Mouse (Mus musculus): Measurements from ENCODE around the gene Dgat2. TPM values are rescaled to one million over a fixed set of nuclear protein-coding genes. Genes with fewer than 3 reads are reported as not detected.

The Dgat2 gene
- polyA plus RNA-seq, 1 experiment from 2014 or later: 20.3 TPM

DNA sequence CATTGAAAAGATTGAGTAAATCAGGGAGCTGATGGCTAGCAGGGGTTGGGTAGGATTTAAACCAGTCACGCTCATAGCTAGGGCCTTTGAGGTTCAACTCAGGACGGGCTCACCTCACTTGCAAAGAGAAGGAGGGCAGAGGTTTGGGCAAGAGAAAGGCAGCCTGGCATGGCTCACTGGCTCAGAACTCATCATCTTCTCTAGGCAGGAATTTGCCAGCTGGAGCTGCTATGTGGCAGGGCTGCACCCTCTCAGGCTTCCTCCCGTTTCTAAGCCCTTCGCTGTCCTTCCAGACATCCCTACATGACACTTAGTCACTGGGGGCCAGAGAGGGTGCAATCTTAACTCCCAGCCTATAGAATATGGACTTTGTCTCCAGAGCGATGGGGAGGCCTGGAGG, 4.9 kb upstream of the Dgat2 start:
- Histone ChIP-seq H3K4me1 (ENCODE audit: control insufficient read depth, insufficient read depth, low read length) (no peaks in the 10 kb centered on the region), H3K36me3 (ENCODE audit: control insufficient read depth, insufficient read depth, low read length) (no peaks in the 10 kb centered on the region), H3K27me3 (ENCODE audit: control insufficient read depth, insufficient read depth, low read length) (no peaks in the 10 kb centered on the region), H3K9me3 (ENCODE audit: control insufficient read depth, low read depth, low read length) (no peaks in the 10 kb centered on the region), H3K9ac (replicated peaks; ENCODE audit: low read depth, low read length) (no peak overlapping the region), H3K27ac (ENCODE audit: low read length) (no peak overlapping the region), H3K4me3 (ENCODE audit: low read depth, low read length) (no peak overlapping the region), H3K4me2 (replicated peaks; ENCODE audit: low read depth, low read length) (no peak overlapping the region)
- WGBS: 82% methylated on average over 5 of the region's 5 CpGs
- no peak for ATAC-seq (ENCODE audit: insufficient number of reproducible peaks, insufficient read depth, low FRiP score, low read depth)

- no peaks in the 10 kb centered on the region for H3K36me3 ChIP-seq (ENCODE audit: control insufficient read depth, insufficient read depth, low read length)
- H3K4me2 ChIP-seq (replicated peaks; ENCODE audit: low read depth, low read length): no peak overlapping the region
- no peak overlapping the region for H3K4me3 ChIP-seq (ENCODE audit: low read depth, low read length)
- no peak overlapping the region for H3K9ac ChIP-seq (replicated peaks; ENCODE audit: low read depth, low read length)
- no peak overlapping the region for H3K27ac ChIP-seq (ENCODE audit: low read length)
- 85% methylated on average over 3 of the region's 3 CpGs for WGBS
- no peaks in the 10 kb centered on the region for H3K9me3 ChIP-seq (ENCODE audit: control insufficient read depth, low read depth, low read length)
- ATAC-seq (ENCODE audit: insufficient number of reproducible peaks, insufficient read depth, low FRiP score, low read depth): no peak
- H3K4me1 ChIP-seq (ENCODE audit: control insufficient read depth, insufficient read depth, low read length): peaks cover 3% of the 10 kb centered on the region; the same call in 1 of the 2 replicates
- H3K27me3 ChIP-seq (ENCODE audit: control insufficient read depth, insufficient read depth, low read length): no peaks in the 10 kb centered on the region
Observed at GRCm38 (mm10) chr7:99185405-99185804, 2.9 kb upstream of the Dgat2 start.

- H3K27me3 ChIP-seq (ENCODE audit: control insufficient read depth, insufficient read depth, low read length): no peaks in the 10 kb centered on the region
- no peak overlapping the region for H3K4me2 ChIP-seq (replicated peaks; ENCODE audit: low read depth, low read length)
- no peaks in the 10 kb centered on the region for H3K36me3 ChIP-seq (ENCODE audit: control insufficient read depth, insufficient read depth, low read length)
- no peak for ATAC-seq (ENCODE audit: insufficient number of reproducible peaks, insufficient read depth, low FRiP score, low read depth)
- WGBS: 74% methylated on average over 6 of the region's 6 CpGs
- no peak overlapping the region for H3K4me3 ChIP-seq (ENCODE audit: low read depth, low read length)
- H3K4me1 ChIP-seq (ENCODE audit: control insufficient read depth, insufficient read depth, low read length): peaks cover 3% of the 10 kb centered on the region; the same call in 1 of the 2 replicates
- H3K9me3 ChIP-seq (ENCODE audit: control insufficient read depth, low read depth, low read length): no peaks in the 10 kb centered on the region
- H3K27ac ChIP-seq (ENCODE audit: low read length): no peak overlapping the region
- no peak overlapping the region for H3K9ac ChIP-seq (replicated peaks; ENCODE audit: low read depth, low read length)
Observed at GRCm38 (mm10) chr7:99183751-99184150, 1.2 kb upstream of the Dgat2 start.

DNA sequence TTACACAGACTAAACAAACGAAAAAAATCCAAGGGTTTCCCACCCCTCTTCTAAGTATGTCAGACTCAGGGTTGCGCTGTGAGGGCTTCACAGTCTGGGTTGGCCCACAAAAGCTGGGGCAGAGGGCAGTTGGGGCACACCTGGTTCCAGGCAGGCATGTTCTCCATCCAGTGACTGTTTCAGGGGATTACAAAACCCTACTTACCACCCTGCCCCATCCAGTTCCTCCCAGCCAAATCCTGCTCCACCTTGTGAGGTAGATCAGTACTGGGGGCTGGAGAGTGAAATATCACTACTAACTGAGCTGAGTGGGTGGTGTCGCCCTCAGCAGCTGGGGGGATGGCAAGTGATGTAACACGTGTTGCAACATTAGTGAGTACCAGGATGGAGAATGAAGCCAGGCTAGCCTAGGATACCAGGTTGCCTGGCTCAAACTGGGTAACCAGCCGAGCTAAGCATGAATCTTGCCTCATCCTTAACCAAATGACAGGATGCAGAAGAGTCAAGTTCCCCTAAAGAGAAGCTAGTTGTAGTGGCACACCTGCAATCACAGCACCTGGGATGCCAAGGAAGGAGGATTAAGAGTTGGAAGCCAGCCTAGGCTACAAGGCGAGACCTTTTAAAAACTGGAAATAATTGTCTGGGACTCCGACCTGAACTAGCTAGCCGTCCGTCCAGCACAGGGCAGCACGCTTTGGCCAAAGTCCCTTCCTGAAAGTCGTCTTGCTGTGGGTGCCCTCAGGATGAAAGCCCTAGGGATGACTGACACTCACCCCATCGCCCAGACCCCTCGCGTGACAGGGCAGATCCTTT, 694 bp downstream of the Dgat2 start:
- 0 out of 2 replicates have a peak, but pooled peaks have one; percentile 7 for ATAC-seq (ENCODE audit: insufficient number of reproducible peaks, insufficient read depth, low FRiP score, low read depth)
- Histone ChIP-seq H3K36me3 (ENCODE audit: control insufficient read depth, insufficient read depth, low read length) (no peaks in the 10 kb centered on the region), H3K27ac (ENCODE audit: low read length) (no peak overlapping the region), H3K4me3 (ENCODE audit: low read depth, low read length) (peak overlapping the region; percentile 53), H3K9ac (replicated peaks; ENCODE audit: low read depth, low read length) (peak overlapping the region; percentile 49), H3K27me3 (ENCODE audit: control insufficient read depth, insufficient read depth, low read length) (no peaks in the 10 kb centered on the region), H3K9me3 (ENCODE audit: control insufficient read depth, low read depth, low read length) (no peaks in the 10 kb centered on the region), H3K4me2 (replicated peaks; ENCODE audit: low read depth, low read length) (peak overlapping the region; percentile 90), H3K4me1 (ENCODE audit: control insufficient read depth, insufficient read depth, low read length) (peaks cover 3% of the 10 kb centered on the region; the same call in 1 of the 2 replicates)
- WGBS: 22% methylated on average over 14 of the region's 14 CpGs

DNA sequence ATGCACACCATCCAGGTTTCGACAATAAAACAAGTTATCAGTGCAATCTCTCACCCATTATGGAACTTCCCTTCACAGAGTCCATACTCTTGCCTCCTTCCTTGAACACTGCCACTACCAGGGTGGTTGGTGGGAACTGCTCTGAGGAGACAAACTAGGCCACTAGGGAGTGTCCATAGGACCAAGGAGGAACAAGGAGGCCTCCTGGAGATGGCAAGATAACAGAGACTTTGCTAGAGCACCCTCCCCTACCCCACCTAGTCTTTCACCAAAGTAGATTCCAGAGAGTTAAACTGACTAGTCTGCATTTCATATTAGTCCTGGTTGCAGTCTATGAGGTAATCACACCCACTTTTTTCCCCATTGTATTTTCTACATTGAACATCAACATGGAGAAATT, 2.4 kb downstream of the Dgat2 start:
- Histone ChIP-seq H3K9ac (replicated peaks; ENCODE audit: low read depth, low read length) (no peak overlapping the region), H3K4me2 (replicated peaks; ENCODE audit: low read depth, low read length) (no peak overlapping the region), H3K4me1 (ENCODE audit: control insufficient read depth, insufficient read depth, low read length) (peaks cover 3% of the 10 kb centered on the region; the same call in 1 of the 2 replicates), H3K36me3 (ENCODE audit: control insufficient read depth, insufficient read depth, low read length) (no peaks in the 10 kb centered on the region), H3K27ac (ENCODE audit: low read length) (no peak overlapping the region), H3K27me3 (ENCODE audit: control insufficient read depth, insufficient read depth, low read length) (no peaks in the 10 kb centered on the region), H3K4me3 (ENCODE audit: low read depth, low read length) (no peak overlapping the region), H3K9me3 (ENCODE audit: control insufficient read depth, low read depth, low read length) (no peaks in the 10 kb centered on the region)
- WGBS: 86% methylated on average over 1 of the region's 1 CpGs
- no peak for ATAC-seq (ENCODE audit: insufficient number of reproducible peaks, insufficient read depth, low FRiP score, low read depth)

GRCm38 (mm10) chr7:99179271-99179670, 3.2 kb downstream of the Dgat2 start:
- no peaks in the 10 kb centered on the region for H3K9me3 ChIP-seq (ENCODE audit: control insufficient read depth, low read depth, low read length)
- peaks cover 3% of the 10 kb centered on the region; the same call in 1 of the 2 replicates for H3K4me1 ChIP-seq (ENCODE audit: control insufficient read depth, insufficient read depth, low read length)
- no peak for ATAC-seq (ENCODE audit: insufficient number of reproducible peaks, insufficient read depth, low FRiP score, low read depth)
- H3K9ac ChIP-seq (replicated peaks; ENCODE audit: low read depth, low read length): no peak overlapping the region
- no peak overlapping the region for H3K27ac ChIP-seq (ENCODE audit: low read length)
- no peaks in the 10 kb centered on the region for H3K27me3 ChIP-seq (ENCODE audit: control insufficient read depth, insufficient read depth, low read length)
- H3K4me2 ChIP-seq (replicated peaks; ENCODE audit: low read depth, low read length): no peak overlapping the region
- WGBS: 89% methylated on average over 9 of the region's 9 CpGs
- no peaks in the 10 kb centered on the region for H3K36me3 ChIP-seq (ENCODE audit: control insufficient read depth, insufficient read depth, low read length)
- H3K4me3 ChIP-seq (ENCODE audit: low read depth, low read length): no peak overlapping the region

DNA sequence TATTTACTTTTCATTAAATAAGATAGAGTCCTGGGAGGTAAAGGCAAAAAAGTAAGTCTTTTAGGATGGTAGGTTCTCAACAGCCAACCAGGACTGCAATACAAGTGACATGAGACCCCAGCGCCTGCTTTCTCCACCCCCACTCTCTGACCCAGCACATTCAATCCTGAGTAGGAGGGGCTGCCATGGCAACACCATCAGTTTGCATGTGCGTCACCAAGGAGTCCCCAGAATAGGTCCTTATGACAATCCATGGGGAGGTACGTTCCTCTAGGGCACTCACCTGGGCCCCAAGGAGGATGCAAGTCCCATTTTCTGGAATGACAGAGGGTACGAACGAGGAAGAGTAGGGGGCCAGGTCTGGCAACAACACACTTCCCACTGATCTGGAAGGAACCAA, 5.1 kb downstream of the Dgat2 start:
- peaks cover 3% of the 10 kb centered on the region; the same call in 1 of the 2 replicates for H3K4me1 ChIP-seq (ENCODE audit: control insufficient read depth, insufficient read depth, low read length)
- no peak overlapping the region for H3K4me2 ChIP-seq (replicated peaks; ENCODE audit: low read depth, low read length)
- no peak overlapping the region for H3K4me3 ChIP-seq (ENCODE audit: low read depth, low read length)
- ATAC-seq (ENCODE audit: insufficient number of reproducible peaks, insufficient read depth, low FRiP score, low read depth): no peak
- 86% methylated on average over 5 of the region's 5 CpGs for WGBS
- no peaks in the 10 kb centered on the region for H3K36me3 ChIP-seq (ENCODE audit: control insufficient read depth, insufficient read depth, low read length)
- no peak overlapping the region for H3K27ac ChIP-seq (ENCODE audit: low read length)
- H3K9me3 ChIP-seq (ENCODE audit: control insufficient read depth, low read depth, low read length): no peaks in the 10 kb centered on the region
- no peaks in the 10 kb centered on the region for H3K27me3 ChIP-seq (ENCODE audit: control insufficient read depth, insufficient read depth, low read length)
- H3K9ac ChIP-seq (replicated peaks; ENCODE audit: low read depth, low read length): no peak overlapping the region

DNA sequence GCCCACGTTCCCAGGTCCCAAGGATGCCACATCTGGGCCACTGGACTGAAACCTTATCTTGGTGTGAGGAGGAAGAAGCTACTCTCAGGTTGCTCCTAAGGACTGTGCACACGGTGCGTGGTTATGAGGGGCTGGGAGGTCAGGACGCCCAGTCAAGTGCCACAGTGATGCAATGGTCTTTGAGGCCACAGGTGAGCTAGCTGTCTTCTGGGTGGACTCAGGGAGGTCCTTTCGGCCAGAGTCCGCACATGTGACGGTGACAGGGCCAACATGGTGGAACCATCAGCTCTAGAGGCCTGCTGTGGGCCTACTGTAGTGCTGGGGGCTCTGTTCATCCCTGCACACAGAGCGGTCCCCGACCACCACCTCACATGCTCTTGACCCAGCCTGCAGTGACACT, 6.9 kb downstream of the Dgat2 start:
- Histone ChIP-seq H3K27me3 (ENCODE audit: control insufficient read depth, insufficient read depth, low read length) (no peaks in the 10 kb centered on the region), H3K4me3 (ENCODE audit: low read depth, low read length) (no peak overlapping the region), H3K27ac (ENCODE audit: low read length) (no peak overlapping the region), H3K4me2 (replicated peaks; ENCODE audit: low read depth, low read length) (no peak overlapping the region), H3K9me3 (ENCODE audit: control insufficient read depth, low read depth, low read length) (no peaks in the 10 kb centered on the region), H3K4me1 (ENCODE audit: control insufficient read depth, insufficient read depth, low read length) (no peaks in the 10 kb centered on the region), H3K9ac (replicated peaks; ENCODE audit: low read depth, low read length) (no peak overlapping the region), H3K36me3 (ENCODE audit: control insufficient read depth, insufficient read depth, low read length) (no peaks in the 10 kb centered on the region)
- 89% methylated on average over 9 of the region's 9 CpGs for WGBS
- no peak for ATAC-seq (ENCODE audit: insufficient number of reproducible peaks, insufficient read depth, low FRiP score, low read depth)

Measured in stomach, embryonic 14.5 days (tissue).